Mouse (Mus musculus): Measurements from ENCODE around the gene Nup62.

Nup62 gene

GRCm38 (mm10) chr7:44850146-44850545 is 34.3 kb downstream of the Nup62 start:
- DNase-seq, result peak; percentile 80

- DNase-seq, result no peak
These were observed 35.1 kb downstream of the Nup62 start for GRCm38 (mm10) chr7:44850789-44851624.

- no peak for DNase-seq
These were observed 35.8 kb downstream of the Nup62 start for GRCm38 (mm10) chr7:44851625-44852234.

- DNase-seq, result no peak
These were observed 36.6 kb downstream of the Nup62 start for GRCm38 (mm10) chr7:44852259-44853027.

GRCm38 (mm10) chr7:44853065-44853464 is 37.2 kb downstream of the Nup62 start:
- no peak for DNase-seq

GRCm38 (mm10) chr7:44853596-44854355 is 37.9 kb downstream of the Nup62 start:
- no peak for DNase-seq

- DNase-seq, result peak; percentile 95
These were observed 38.6 kb downstream of the Nup62 start for GRCm38 (mm10) chr7:44854356-44855031.

GRCm38 (mm10) chr7:44855036-44855435 is 39.1 kb downstream of the Nup62 start:
- no peak for DNase-seq

GRCm38 (mm10) chr7:44856265-44856916 is 40.5 kb downstream of the Nup62 start:
- no peak for DNase-seq

- peak; percentile 87 for DNase-seq
These were observed 41.2 kb downstream of the Nup62 start, which contains the start of gene Pnkp for GRCm38 (mm10) chr7:44857042-44857552. Gene Pnkp (plus strand): TSS chr7:44857139.

- DNase-seq, result peak; percentile 42
These were observed 42.0 kb downstream of the Nup62 start for GRCm38 (mm10) chr7:44857905-44858304.

GRCm38 (mm10) chr7:44859896-44860295 is 44.0 kb downstream of the Nup62 start:
- DNase-seq, result no peak

- peak; percentile 73 for DNase-seq
These were observed 44.9 kb downstream of the Nup62 start for GRCm38 (mm10) chr7:44860576-44861428.

GRCm38 (mm10) chr7:44861429-44861816 is 45.5 kb downstream of the Nup62 start:
- DNase-seq, result no peak

- no peak for DNase-seq
These were observed 46.5 kb downstream of the Nup62 start for GRCm38 (mm10) chr7:44862434-44862833.

GRCm38 (mm10) chr7:44863210-44863609 is 47.3 kb downstream of the Nup62 start:
- DNase-seq, result no peak

GRCm38 (mm10) chr7:44863982-44864494 is 48.1 kb downstream of the Nup62 start:
- DNase-seq, result no peak

- DNase-seq, result no peak
These were observed 49.0 kb downstream of the Nup62 start for GRCm38 (mm10) chr7:44864595-44865542.

Measured in kidney, adult 18-20 months (tissue).